Mouse (Mus musculus): ENCODE measurements around the gene Ap1ar. TPM values are rescaled to one million over a fixed set of nuclear protein-coding genes. Genes with fewer than 3 reads are reported as not detected.

Ap1ar gene
- polyA plus RNA-seq, 1 experiment: 28.0 TPM

DNA sequence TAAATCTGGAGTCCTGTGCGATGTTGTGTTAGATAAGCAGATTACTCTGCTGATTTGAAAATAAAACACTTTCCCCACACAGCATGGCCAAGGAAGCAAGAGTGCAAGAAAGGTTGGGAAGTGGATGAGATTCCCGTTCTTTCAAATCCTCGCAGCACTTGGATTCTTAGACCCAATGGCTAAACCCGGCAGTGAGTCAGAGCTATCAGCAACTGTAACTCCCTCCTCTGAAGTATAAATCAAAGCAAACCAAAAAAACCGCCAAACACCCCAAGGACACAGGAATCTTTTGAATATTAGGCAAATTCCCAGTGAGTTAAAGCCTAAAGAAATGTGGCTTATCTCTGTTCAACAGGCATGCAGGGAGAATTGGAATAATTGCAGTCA lies 6.6 kb upstream of the Ap1ar start:
- H3K4me3 ChIP-seq (ENCODE audit: insufficient read depth, low read length): no peak overlapping the region
- no peak for TF ChIP-seq CTCF (IDR thresholded peaks at IDR 0.05; ENCODE audit: low read depth, low read length)
- no peak for TF ChIP-seq POLR2A (IDR thresholded peaks at IDR 0.05; ENCODE audit: borderline replicate concordance, low read depth, low read length)
- H3K4me1 ChIP-seq (ENCODE audit: control insufficient read depth, insufficient read depth, low read length): no peaks in the 10 kb centered on the region; the same call in 1 of the 2 replicates
- no peak overlapping the region for H3K27ac ChIP-seq (ENCODE audit: insufficient read depth, low read depth, low read length)

DNA sequence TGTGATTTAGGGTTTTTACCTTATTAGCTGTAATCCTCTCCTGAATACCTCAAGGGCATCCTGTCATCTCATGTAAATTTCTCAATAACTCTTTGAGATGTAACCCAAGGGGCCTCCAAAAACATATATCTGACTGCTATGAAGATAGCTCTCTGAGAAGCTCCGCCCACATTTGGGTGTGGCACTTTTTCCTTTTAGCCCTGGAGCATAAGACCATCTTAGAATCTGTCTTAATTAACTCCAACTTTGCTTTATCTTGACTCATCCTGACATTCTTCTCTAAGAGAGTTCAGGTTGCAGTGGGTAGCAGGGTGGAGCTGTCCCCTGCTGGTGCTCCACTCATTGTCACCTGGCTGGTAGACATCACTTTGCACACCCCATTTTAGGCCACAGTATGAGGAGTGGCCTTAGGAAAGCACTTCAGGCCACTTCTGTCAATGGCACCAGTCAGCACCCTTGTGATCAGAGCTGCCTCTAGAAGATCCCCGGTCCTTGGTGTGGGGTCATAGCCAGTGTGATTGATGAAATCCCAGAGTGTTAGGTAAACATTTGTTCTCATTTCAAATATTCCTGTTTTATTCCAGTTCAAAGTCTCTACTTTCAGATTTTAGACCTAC lies 6.1 kb upstream of the Ap1ar start:
- TF ChIP-seq POLR2A (IDR thresholded peaks at IDR 0.05; ENCODE audit: borderline replicate concordance, low read depth, low read length) (no peak), CTCF (IDR thresholded peaks at IDR 0.05; ENCODE audit: low read depth, low read length) (no peak)
- no peak overlapping the region for H3K4me3 ChIP-seq (ENCODE audit: insufficient read depth, low read length)
- peaks cover 4% of the 10 kb centered on the region; the same call in 1 of the 2 replicates for H3K4me1 ChIP-seq (ENCODE audit: control insufficient read depth, insufficient read depth, low read length)
- H3K27ac ChIP-seq (ENCODE audit: insufficient read depth, low read depth, low read length): no peak overlapping the region

DNA sequence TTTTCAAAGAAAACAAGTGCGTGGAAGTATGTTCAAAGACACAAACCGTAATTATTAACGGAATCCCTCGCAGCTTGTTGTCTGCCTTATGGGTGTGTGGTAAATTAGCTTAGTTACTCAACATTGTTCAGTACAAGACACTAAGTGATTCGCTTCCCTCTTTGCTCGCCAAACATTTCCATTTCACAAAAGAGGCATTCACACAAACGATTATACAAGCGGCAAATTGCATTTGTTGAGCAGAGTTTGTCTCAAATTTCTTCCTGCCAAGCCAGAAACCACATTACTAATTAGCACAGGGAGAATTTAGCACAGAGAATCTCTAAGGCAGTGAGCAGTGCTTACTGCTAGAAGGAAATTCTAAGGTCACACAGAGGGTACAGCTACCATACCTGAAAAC lies 4.6 kb upstream of the Ap1ar start:
- TF ChIP-seq CTCF (IDR thresholded peaks at IDR 0.05; ENCODE audit: low read depth, low read length) (no peak), POLR2A (IDR thresholded peaks at IDR 0.05; ENCODE audit: borderline replicate concordance, low read depth, low read length) (no peak)
- Histone ChIP-seq H3K4me3 (ENCODE audit: insufficient read depth, low read length) (no peak overlapping the region), H3K4me1 (ENCODE audit: control insufficient read depth, insufficient read depth, low read length) (0 out of 2 replicates have a peak, but pooled peaks cover 4% of the 10 kb centered on the region), H3K27ac (ENCODE audit: insufficient read depth, low read depth, low read length) (no peak overlapping the region)

DNA sequence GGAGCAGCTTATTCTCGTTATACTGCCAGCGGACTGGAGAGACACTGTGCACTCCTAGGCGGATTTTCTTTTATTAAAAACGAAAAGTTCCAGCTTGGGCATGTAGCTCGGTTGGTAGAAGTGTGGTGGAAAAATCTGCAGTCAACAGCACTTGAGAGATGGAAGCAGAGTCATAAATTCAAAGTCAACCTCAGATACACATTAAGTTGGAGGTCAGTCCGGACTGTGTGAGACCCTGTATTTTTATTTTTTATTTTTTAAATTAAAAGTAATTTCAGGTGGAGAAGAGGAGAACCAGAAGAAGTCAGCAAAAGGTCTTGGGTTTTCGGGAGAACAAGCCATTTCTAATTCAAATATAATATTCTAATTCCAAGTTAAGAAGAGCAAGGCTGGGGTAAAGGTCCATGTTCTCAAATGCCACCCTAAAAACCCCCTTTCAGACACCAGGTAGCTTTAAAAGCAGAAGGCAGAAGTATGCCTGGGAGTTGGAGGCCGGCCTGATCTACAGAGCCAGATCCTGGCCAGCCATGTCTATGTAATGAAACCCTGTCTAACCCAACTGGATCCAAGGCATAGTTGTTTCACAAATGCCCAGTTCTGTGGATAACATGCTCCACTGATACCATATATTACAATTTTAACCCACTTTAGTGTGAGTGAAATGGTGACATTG lies 785 bp upstream of the Ap1ar start:
- H3K4me3 ChIP-seq (ENCODE audit: insufficient read depth, low read length): peak overlapping the region; percentile 69
- TF ChIP-seq POLR2A (IDR thresholded peaks at IDR 0.05; ENCODE audit: borderline replicate concordance, low read depth, low read length): no peak
- TF ChIP-seq CTCF (IDR thresholded peaks at IDR 0.05; ENCODE audit: low read depth, low read length): no peak
- peak overlapping the region; percentile 81 for H3K27ac ChIP-seq (ENCODE audit: insufficient read depth, low read depth, low read length)
- peaks cover 9% of the 10 kb centered on the region; the same call in 1 of the 2 replicates for H3K4me1 ChIP-seq (ENCODE audit: control insufficient read depth, insufficient read depth, low read length)

DNA sequence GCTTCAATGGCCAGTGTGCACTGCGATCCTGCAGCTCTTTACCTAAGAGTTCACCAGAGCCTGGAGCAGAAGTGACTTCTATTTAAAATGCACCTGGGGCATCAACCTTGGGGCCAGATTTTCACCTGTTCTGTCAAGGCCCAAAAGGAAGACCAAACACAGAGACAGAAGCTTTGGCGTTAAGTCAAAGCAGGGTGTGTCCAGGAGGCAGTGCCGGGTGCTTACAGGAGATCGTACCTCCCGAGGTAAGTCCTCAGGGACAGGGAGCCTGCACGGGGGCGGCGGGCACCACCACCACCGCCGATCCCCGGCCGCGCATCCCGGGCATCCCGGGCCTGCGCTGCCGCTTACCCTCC lies 547 bp downstream of the Ap1ar start:
- TF ChIP-seq CTCF (IDR thresholded peaks at IDR 0.05; ENCODE audit: low read depth, low read length) (no peak), POLR2A (IDR thresholded peaks at IDR 0.05; ENCODE audit: borderline replicate concordance, low read depth, low read length) (no peak)
- Histone ChIP-seq H3K4me3 (ENCODE audit: insufficient read depth, low read length) (peak overlapping the region; percentile 67), H3K4me1 (ENCODE audit: control insufficient read depth, insufficient read depth, low read length) (peaks cover 9% of the 10 kb centered on the region; the same call in 1 of the 2 replicates), H3K27ac (ENCODE audit: insufficient read depth, low read depth, low read length) (no peak overlapping the region)

DNA sequence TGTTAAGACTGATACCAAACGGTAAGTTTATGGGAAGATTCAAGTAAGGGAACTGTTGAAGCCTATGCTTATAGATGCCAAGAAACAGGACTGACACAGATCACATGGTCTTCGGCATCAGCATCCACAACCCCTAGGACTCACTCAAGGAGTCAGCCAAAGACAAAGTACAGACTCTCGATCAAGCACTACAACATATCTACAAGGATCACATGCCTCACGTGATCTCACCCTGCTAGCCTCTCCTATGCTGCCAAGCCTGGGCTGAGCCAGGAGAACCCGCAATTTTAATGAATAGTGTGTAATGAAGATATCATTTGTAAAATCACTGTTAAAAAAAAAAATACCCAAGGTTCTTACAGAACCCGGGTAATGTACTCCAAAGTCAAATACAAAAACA lies 1.7 kb downstream of the Ap1ar start:
- TF ChIP-seq POLR2A (IDR thresholded peaks at IDR 0.05; ENCODE audit: borderline replicate concordance, low read depth, low read length) (no peak), CTCF (IDR thresholded peaks at IDR 0.05; ENCODE audit: low read depth, low read length) (no peak)
- peaks cover 9% of the 10 kb centered on the region; the same call in 1 of the 2 replicates for H3K4me1 ChIP-seq (ENCODE audit: control insufficient read depth, insufficient read depth, low read length)
- H3K27ac ChIP-seq (ENCODE audit: insufficient read depth, low read depth, low read length): no peak overlapping the region
- H3K4me3 ChIP-seq (ENCODE audit: insufficient read depth, low read length): no peak overlapping the region

DNA sequence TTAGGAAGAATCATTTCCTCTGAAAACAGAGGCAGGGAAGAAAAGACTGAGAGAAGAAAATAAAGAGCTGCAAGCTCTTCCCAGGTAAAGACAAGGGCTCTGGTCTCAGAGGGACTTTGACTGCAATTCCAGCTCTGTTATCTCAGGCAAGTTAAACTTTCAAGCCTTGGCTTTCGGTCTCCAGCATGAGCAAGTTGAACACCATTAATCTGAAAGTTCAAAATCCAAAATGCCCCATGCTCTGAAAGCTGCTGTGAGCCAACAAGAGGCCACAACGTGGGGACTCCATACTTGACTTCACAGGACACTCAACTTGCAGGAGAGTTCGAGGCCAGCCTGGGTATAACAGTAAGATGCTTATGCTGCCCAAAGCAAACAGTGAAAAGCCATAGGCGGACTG lies 3.3 kb downstream of the Ap1ar start:
- Histone ChIP-seq H3K4me3 (ENCODE audit: insufficient read depth, low read length) (no peak overlapping the region), H3K4me1 (ENCODE audit: control insufficient read depth, insufficient read depth, low read length) (peaks cover 9% of the 10 kb centered on the region; the same call in 1 of the 2 replicates), H3K27ac (ENCODE audit: insufficient read depth, low read depth, low read length) (no peak overlapping the region)
- TF ChIP-seq POLR2A (IDR thresholded peaks at IDR 0.05; ENCODE audit: borderline replicate concordance, low read depth, low read length): no peak
- no peak for TF ChIP-seq CTCF (IDR thresholded peaks at IDR 0.05; ENCODE audit: low read depth, low read length)

DNA sequence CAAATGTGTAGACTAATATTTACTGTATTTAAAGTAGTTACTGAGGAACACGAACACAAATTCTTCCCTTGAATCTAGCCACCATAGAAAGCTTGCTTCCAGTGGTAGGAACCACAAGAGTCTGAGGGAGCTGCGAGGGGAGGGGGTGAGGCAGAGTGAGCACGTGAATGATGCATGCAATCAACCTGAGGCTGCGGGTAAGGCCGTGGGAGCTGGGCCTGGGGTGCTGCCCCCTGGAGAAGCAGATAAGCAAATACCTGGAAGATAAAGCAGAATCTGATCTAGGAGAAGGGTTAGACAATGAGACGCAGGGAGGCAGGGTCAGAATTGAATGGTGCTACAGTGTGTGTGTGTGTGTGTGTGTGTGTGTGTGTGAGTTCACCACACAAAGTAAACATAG lies 6.2 kb downstream of the Ap1ar start:
- peaks cover 4% of the 10 kb centered on the region; the same call in 1 of the 2 replicates for H3K4me1 ChIP-seq (ENCODE audit: control insufficient read depth, insufficient read depth, low read length)
- no peak for TF ChIP-seq CTCF (IDR thresholded peaks at IDR 0.05; ENCODE audit: low read depth, low read length)
- TF ChIP-seq POLR2A (IDR thresholded peaks at IDR 0.05; ENCODE audit: borderline replicate concordance, low read depth, low read length): no peak
- no peak overlapping the region for H3K4me3 ChIP-seq (ENCODE audit: insufficient read depth, low read length)
- no peak overlapping the region for H3K27ac ChIP-seq (ENCODE audit: insufficient read depth, low read depth, low read length)

DNA sequence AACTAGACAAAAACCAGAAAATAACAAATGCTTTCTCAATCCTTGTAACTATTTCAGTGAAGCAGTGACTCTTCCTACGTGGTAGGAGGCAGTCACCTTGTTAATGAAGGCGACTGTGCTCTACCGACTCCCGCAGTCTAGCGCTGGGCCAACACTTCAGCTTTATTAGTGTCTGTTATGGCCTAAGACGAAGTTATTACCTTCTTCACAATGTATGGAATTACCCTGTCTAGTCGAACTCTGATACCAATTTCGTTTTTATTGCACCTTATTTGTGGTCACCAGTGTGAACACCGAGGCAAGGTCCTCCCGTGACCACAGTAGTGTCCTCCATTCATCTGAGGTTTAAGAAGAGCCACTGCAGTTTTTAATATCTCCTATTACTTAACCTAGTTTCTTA lies 7.1 kb downstream of the Ap1ar start:
- no peak overlapping the region for H3K27ac ChIP-seq (ENCODE audit: insufficient read depth, low read depth, low read length)
- TF ChIP-seq POLR2A (IDR thresholded peaks at IDR 0.05; ENCODE audit: borderline replicate concordance, low read depth, low read length) (no peak), CTCF (IDR thresholded peaks at IDR 0.05; ENCODE audit: low read depth, low read length) (no peak)

DNA sequence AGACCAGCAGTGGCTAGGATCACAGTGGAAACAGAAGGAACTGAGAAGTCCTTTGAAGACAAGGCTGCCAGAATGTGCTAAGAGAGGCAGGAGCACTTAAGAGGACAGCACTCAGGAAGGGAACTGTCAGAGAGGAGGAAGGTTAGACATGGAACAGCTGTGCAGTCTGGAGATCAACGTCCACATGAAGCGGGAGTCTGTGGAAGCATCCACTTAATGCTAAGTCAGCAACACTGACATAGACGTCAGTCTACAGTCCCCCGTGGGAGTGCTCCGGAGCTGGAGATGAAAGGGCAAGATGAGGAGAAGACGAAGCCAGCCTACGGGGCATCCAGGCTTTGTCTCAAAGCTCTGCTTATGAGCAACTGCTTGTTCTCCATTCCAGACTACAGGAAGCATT lies 10.2 kb downstream of the Ap1ar start:
- H3K27ac ChIP-seq (ENCODE audit: insufficient read depth, low read depth, low read length): no peak overlapping the region
- H3K4me1 ChIP-seq (ENCODE audit: control insufficient read depth, insufficient read depth, low read length): peaks cover 5% of the 10 kb centered on the region; the same call in 1 of the 2 replicates
- no peak for TF ChIP-seq CTCF (IDR thresholded peaks at IDR 0.05; ENCODE audit: low read depth, low read length)
- H3K4me3 ChIP-seq (ENCODE audit: insufficient read depth, low read length): no peak overlapping the region

More for the DNA sequence above, 7.1 kb downstream of the Ap1ar start:
- Histone ChIP-seq H3K4me1 (ENCODE audit: control insufficient read depth, insufficient read depth, low read length) (no peaks in the 10 kb centered on the region), H3K4me3 (ENCODE audit: insufficient read depth, low read length) (no peak overlapping the region)

Measured in bone marrow macrophage, adult 2 months (primary cell).